Mouse (Mus musculus) cerebellum, adult 18-20 months (tissue): ENCODE measurements around the gene Gdpd3.
"Not testable (repeated sequence)": the region's sequence is repeated elsewhere in the genome, so short reads cannot be mapped to it uniquely, and the experiment has no call there.

ENCODE experiments used
- DNase-seq, 2 experiments: peaks; one replicate each; pipeline ENCODE4 v3.0.0; 2021

Gdpd3 gene

GRCm38 (mm10) chr7:126760956-126761355 lies 5.2 kb upstream of the Gdpd3 start:
- DNase-seq, result peak in 1 of 2 experiments; percentile 11

GRCm38 (mm10) chr7:126761529-126762067 lies 4.5 kb upstream of the Gdpd3 start:
- no peak for DNase-seq

GRCm38 (mm10) chr7:126762471-126763008 lies 3.6 kb upstream of the Gdpd3 start:
- DNase-seq, result peak in 1 of 2 experiments; percentile 8

GRCm38 (mm10) chr7:126765540-126765939 lies 594 bp upstream of the Gdpd3 start:
- no peak for DNase-seq

- no peak for DNase-seq
Measured at GRCm38 (mm10) chr7:126767001-126767400, 867 bp downstream of the Gdpd3 start.

- DNase-seq, result peak in 1 of 2 experiments; percentile 3
Measured at GRCm38 (mm10) chr7:126770784-126771183, 4.7 kb downstream of the Gdpd3 start.

- DNase-seq, result peak in 1 of 2 experiments; percentile 5
Measured at GRCm38 (mm10) chr7:126773351-126773750, 7.2 kb downstream of the Gdpd3 start.

GRCm38 (mm10) chr7:126774463-126774862 lies 8.3 kb downstream of the Gdpd3 start:
- DNase-seq, result no peak

- peak in 1 of 2 experiments; percentile 6 for DNase-seq
Measured at GRCm38 (mm10) chr7:126775185-126775977, 9.2 kb downstream of the Gdpd3 start.

- DNase-seq, result peak in 1 of 2 experiments; percentile 4
Measured at GRCm38 (mm10) chr7:126775978-126776234, 9.8 kb downstream of the Gdpd3 start.

- peak; percentile 97 to 98 for DNase-seq
Measured at GRCm38 (mm10) chr7:126776598-126777057, 10.5 kb downstream of the Gdpd3 start, which contains the start of gene Ypel3. Gene Ypel3, plus strand, starts transcription at chr7:126776955.

- peak; percentile 49 to 54 for DNase-seq
Measured at GRCm38 (mm10) chr7:126777476-126777875, 11.3 kb downstream of the Gdpd3 start.

GRCm38 (mm10) chr7:126778147-126778546 lies 12.0 kb downstream of the Gdpd3 start:
- no peak for DNase-seq

- DNase-seq, result not testable (repeated sequence)
Measured at GRCm38 (mm10) chr7:126779101-126779500, 13.0 kb downstream of the Gdpd3 start.

- peak; percentile 87 to 90 for DNase-seq
Measured at GRCm38 (mm10) chr7:126779983-126780970, 14.1 kb downstream of the Gdpd3 start.

- DNase-seq, result peak in 1 of 2 experiments; percentile 49
Measured at GRCm38 (mm10) chr7:126780971-126781635, 15.0 kb downstream of the Gdpd3 start, which contains the start of gene Tbx6. Gene Tbx6, plus strand, starts transcription at chr7:126781483.

GRCm38 (mm10) chr7:126781661-126782370 lies 15.7 kb downstream of the Gdpd3 start:
- no peak for DNase-seq

- DNase-seq, result no peak
Measured at GRCm38 (mm10) chr7:126782693-126783092, 16.6 kb downstream of the Gdpd3 start.

GRCm38 (mm10) chr7:126784469-126784868 lies 18.3 kb downstream of the Gdpd3 start:
- no peak for DNase-seq

GRCm38 (mm10) chr7:126785056-126785455 lies 18.9 kb downstream of the Gdpd3 start:
- DNase-seq, result no peak

GRCm38 (mm10) chr7:126786142-126786541 lies 20.0 kb downstream of the Gdpd3 start:
- no peak for DNase-seq
